Mouse (Mus musculus) heart, embryonic 12.5 days (tissue): ENCODE measurements around the gene Fras1. TPM values are rescaled to one million over a fixed set of nuclear protein-coding genes. Genes with fewer than 3 reads are reported as not detected.

Experiments used
- ATAC-seq: fragments of 200-750 bp; cut with Nextera tagmentation; 2 replicates; pipeline ENCODE4 v1.8.0; 2017; ENCODE audit warnings: moderate TSS enrichment, moderate library complexity; ENCODE audit not compliant: insufficient number of reproducible peaks, low FRiP score
- H3K27ac ChIP-seq: fragments of 300-500 bp; sonication (generic); 2 replicates; pipeline ENCODE4 v1.5.1; 2016; ENCODE audit warnings: mild to moderate bottlenecking, moderate library complexity; ENCODE audit not compliant: poor library complexity, severe bottlenecking
- H3K27me3 ChIP-seq: fragments of 300-500 bp; sonication (generic); replicated peaks from 2 replicates; pipeline ENCODE4 v1.6.1; 2016; ENCODE audit warnings: mild to moderate bottlenecking, moderate library complexity
- H3K36me3 ChIP-seq: fragments of 300-500 bp; sonication (generic); 2 replicates; pipeline ENCODE4 v1.6.1; 2016; ENCODE audit warnings: mild to moderate bottlenecking, moderate library complexity
- H3K4me1 ChIP-seq: fragments of 300-500 bp; sonication (generic); replicated peaks from 2 replicates; pipeline ENCODE4 v1.6.1; 2016; ENCODE audit warnings: mild to moderate bottlenecking
- H3K4me2 ChIP-seq: fragments of 300-500 bp; sonication (generic); 2 replicates; pipeline ENCODE4 v1.6.1; 2016; ENCODE audit warnings: mild to moderate bottlenecking, moderate library complexity
- H3K4me3 ChIP-seq: fragments of 300-500 bp; sonication (generic); 2 replicates; pipeline ENCODE4 v1.5.1; 2016; ENCODE audit warnings: mild to moderate bottlenecking
- H3K9ac ChIP-seq: fragments of 300-500 bp; sonication (generic); 2 replicates; pipeline ENCODE4 v1.6.1; 2016; ENCODE audit warnings: mild to moderate bottlenecking, moderate library complexity
- H3K9me3 ChIP-seq: fragments of 300-500 bp; sonication (generic); replicated peaks from 2 replicates; pipeline ENCODE4 v1.6.1; 2016; ENCODE audit warnings: mild to moderate bottlenecking, moderate library complexity
- WGBS: fragments of 180-500 bp; shearing (Covaris S2); methylation state at CpG from one replicate; pipeline ENCODE4 v1.1.7; 2016; 5-methylcytosine and 5-hydroxymethylcytosine counted together
- polyA plus RNA-seq: library from polyadenylated mRNA; unstranded; fragments of >200 nt; fragmentation: Nextera tagmentation; extraction: Ambion mirVana; gene quantifications from 2 replicates; pipeline ENCODE4 v1.2.1, GENCODE M21; 2016

The Fras1 gene
- polyA plus RNA-seq, 1 experiment from 2014 or later: 22.8 TPM

DNA sequence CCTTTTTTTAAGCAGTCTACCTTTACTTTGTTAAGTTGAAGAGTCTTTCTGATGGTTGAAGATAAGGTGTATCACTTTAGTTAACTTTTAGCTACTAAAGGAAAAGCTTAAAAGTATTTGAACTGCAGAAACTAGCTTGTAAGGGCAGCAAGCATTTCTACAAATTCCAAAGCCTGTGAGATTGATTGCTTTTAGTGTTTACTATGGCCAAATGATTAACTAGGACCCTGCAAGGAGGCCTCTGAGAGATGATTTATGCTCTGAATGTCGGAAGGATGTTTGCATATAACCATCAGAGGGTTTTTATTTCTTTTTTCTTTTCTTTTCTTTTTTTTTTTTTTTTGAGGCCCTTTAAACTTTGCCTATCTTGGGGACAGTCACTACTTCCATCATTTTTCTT, 78.3 kb downstream of the Fras1 start:
- H3K4me3 ChIP-seq: no peak overlapping the region
- H3K36me3 ChIP-seq: no peaks in the 10 kb centered on the region
- H3K27ac ChIP-seq: no peak overlapping the region
- H3K4me1 ChIP-seq: peaks cover 24% of the 10 kb centered on the region
- no peaks in the 10 kb centered on the region for H3K27me3 ChIP-seq
- H3K9ac ChIP-seq: no peak overlapping the region
- no peaks in the 10 kb centered on the region for H3K9me3 ChIP-seq
- 79% methylated on average over 1 of the region's 1 CpGs for WGBS
- no peak overlapping the region for H3K4me2 ChIP-seq
- no peak for ATAC-seq

DNA sequence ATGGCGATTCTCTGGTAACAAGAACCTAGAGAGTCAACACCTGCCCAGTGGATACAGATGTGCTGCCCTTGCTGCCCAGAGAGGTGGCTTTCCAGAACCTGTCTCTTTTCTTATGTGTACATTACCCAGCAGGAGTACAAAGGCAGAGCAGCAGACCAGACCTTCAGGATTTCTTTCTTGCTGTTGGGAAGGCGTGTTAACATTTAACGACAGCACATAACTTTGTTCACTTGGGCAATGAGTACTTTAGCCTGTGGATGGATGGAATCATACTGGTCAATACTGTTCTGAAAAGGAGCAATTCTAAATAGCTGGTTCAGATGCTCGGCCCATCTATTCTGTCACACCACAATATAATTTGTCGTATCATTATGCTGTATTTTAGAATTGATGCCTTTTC, 79.6 kb downstream of the Fras1 start:
- ATAC-seq: no peak
- H3K4me1 ChIP-seq: peaks cover 24% of the 10 kb centered on the region
- 89% methylated on average over 5 of the region's 5 CpGs for WGBS

DNA sequence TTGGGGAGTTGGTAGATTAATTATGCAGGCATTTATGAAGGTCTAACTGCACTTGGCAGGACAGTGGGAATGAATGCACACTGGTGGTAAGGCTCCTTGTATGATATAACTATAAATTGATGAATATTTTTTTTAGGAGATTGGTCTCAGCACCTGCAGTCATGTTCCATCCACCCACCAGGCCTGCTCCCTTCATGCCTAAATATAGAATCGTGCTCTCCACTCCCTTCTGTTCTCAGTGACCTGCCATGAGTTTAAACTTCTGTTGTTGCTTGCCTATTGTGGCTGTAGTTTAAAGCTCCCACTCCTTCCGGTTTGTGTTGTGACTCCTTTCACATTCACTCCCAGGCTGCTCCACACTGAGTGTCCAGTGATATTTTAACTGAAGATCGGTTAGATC, 80.7 kb downstream of the Fras1 start:
- H3K4me3 ChIP-seq: no peak overlapping the region
- H3K9me3 ChIP-seq: no peaks in the 10 kb centered on the region
- H3K36me3 ChIP-seq: no peaks in the 10 kb centered on the region
- H3K27me3 ChIP-seq: no peaks in the 10 kb centered on the region
- no peak for ATAC-seq
- 63% methylated on average over 3 of the region's 3 CpGs for WGBS
- no peak overlapping the region; the same call in 1 of the 2 replicates for H3K4me2 ChIP-seq
- peaks cover 24% of the 10 kb centered on the region for H3K4me1 ChIP-seq
- H3K9ac ChIP-seq: no peak overlapping the region
- peak overlapping the region; percentile 86 for H3K27ac ChIP-seq

More for the DNA sequence above, 79.6 kb downstream of the Fras1 start:
- no peak overlapping the region for H3K9ac ChIP-seq
- H3K27ac ChIP-seq: no peak overlapping the region
- H3K9me3 ChIP-seq: no peaks in the 10 kb centered on the region
- no peaks in the 10 kb centered on the region for H3K27me3 ChIP-seq
- H3K36me3 ChIP-seq: no peaks in the 10 kb centered on the region
- H3K4me2 ChIP-seq: no peak overlapping the region
- no peak overlapping the region for H3K4me3 ChIP-seq

DNA sequence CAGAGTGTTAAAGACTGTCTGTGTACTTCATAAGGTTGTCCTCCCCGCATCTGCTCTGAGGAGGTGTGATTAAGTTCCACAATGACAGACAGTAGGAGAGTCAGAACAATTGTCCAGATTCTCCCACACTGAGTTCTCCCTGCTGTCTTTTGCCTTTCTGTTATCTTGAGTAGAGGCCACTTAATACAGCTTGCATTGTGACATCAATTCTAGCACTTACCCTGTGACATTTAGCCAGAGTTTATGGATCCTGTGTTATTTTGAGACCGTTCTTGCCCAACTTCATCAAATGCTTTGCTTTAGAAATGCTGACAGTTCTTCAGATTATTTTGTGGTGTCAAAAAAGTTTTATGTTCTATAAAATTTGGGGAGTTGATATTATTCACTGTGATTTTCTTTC, 81.5 kb downstream of the Fras1 start:
- H3K4me2 ChIP-seq: no peak overlapping the region
- no peaks in the 10 kb centered on the region for H3K9me3 ChIP-seq
- H3K4me3 ChIP-seq: no peak overlapping the region
- H3K4me1 ChIP-seq: peaks cover 24% of the 10 kb centered on the region
- H3K9ac ChIP-seq: no peak overlapping the region
- 44% methylated on average over 2 of the region's 2 CpGs for WGBS
- H3K36me3 ChIP-seq: no peaks in the 10 kb centered on the region
- peak overlapping the region; percentile 86 for H3K27ac ChIP-seq
- ATAC-seq: no peak
- H3K27me3 ChIP-seq: no peaks in the 10 kb centered on the region

DNA sequence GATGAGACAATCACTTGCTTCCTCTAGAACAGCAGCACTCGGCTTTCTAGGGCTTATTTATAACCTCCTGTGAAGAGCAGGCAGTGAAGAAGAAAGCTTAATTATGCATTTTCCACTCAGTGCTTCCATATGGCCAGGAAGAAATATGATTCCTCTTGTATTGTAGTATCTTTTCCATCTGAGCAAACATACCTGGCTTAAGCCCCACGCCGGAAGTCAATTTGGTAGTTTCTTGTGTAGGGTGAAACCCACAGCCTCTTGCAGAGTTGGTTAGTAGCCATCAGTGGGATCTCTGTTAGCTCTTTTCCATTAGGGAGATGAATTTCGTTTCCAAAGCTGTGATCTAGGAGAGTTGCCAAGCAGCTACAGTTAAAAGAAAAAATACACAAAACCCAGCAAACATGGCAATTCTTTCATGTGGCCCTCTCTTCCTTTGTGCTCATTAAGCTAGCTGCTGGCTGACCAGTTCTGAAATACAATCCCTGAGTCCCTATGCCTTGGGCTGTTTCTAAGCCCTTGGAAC, 83.7 kb downstream of the Fras1 start:
- no peak overlapping the region for H3K9ac ChIP-seq
- ATAC-seq: no peak
- no peaks in the 10 kb centered on the region for H3K27me3 ChIP-seq
- no peaks in the 10 kb centered on the region for H3K36me3 ChIP-seq
- H3K4me1 ChIP-seq: peaks cover 20% of the 10 kb centered on the region
- no peak overlapping the region for H3K27ac ChIP-seq
- H3K4me2 ChIP-seq: no peak overlapping the region
- H3K9me3 ChIP-seq: no peaks in the 10 kb centered on the region
- no peak overlapping the region for H3K4me3 ChIP-seq
- 68% methylated on average over 4 of the region's 4 CpGs for WGBS

DNA sequence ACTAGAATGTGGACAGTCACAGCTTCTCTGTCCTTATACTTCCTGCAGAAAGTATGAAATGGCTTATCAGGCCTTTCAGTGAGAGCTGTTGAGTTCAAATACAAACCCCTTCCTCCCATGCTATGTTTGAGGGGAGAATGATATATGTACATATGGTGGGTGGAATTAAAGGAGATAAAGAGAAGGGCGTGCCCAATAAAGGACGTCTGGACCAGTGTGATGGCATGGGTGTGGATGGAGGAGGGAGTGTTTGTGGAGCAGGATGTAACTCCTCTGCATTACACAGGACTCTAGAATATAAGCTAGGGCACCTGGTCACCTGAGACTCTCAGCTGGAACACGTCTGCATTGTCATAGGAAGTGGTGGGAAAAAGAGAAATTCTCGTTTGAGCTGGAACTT, 85.8 kb downstream of the Fras1 start:
- Histone ChIP-seq H3K4me1 (peaks cover 22% of the 10 kb centered on the region), H3K4me2 (no peak overlapping the region), H3K27ac (no peak overlapping the region), H3K36me3 (no peaks in the 10 kb centered on the region), H3K9me3 (no peaks in the 10 kb centered on the region), H3K27me3 (no peaks in the 10 kb centered on the region), H3K4me3 (no peak overlapping the region), H3K9ac (no peak overlapping the region)
- ATAC-seq: no peak
- 66% methylated on average over 4 of the region's 4 CpGs for WGBS

DNA sequence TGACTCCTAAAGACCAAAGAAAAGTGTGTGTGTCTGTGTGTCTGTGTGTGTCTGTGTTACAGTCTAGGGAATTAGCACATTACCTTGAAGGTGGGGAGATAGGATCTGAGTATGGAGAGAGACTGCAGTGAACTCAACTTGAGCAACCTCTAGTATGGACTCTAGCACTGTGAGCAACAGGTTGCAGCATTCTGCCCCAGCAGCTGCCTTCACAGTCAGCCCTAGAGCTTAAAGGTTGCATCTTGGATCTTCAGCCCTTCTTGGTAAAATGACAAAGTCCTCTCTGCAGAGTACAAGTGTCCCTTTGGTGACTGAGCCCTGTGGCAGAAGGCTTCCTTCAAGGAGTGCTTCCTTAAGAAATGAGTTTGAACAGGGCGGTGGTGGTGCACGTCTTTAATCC, 88.4 kb downstream of the Fras1 start:
- Histone ChIP-seq H3K4me1 (peaks cover 11% of the 10 kb centered on the region), H3K27ac (no peak overlapping the region), H3K9ac (no peak overlapping the region), H3K36me3 (no peaks in the 10 kb centered on the region), H3K4me2 (no peak overlapping the region), H3K4me3 (no peak overlapping the region), H3K27me3 (no peaks in the 10 kb centered on the region), H3K9me3 (no peaks in the 10 kb centered on the region)
- WGBS: 91% methylated on average over 2 of the region's 2 CpGs
- ATAC-seq: no peak

DNA sequence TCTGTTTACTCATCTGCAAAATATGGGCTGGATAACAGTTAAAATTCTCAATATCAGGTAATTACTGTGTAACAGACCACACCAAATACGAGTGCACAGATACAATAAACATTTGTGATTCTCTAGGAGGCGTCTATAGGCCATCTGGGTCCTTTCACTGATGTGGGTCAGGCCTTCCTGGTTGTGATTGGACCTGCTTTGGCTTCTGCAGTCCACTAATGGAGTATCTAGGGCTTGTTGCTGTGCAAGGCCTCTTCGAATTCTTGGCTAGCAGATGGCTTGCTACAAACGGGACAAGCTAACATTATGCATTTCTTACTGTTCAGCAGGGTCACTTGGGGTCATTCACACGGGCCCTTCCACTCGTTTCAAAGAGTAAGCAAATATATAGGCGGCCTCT, 92.7 kb downstream of the Fras1 start:
- no peak overlapping the region for H3K27ac ChIP-seq
- H3K9me3 ChIP-seq: no peaks in the 10 kb centered on the region
- ATAC-seq: no peak
- H3K4me1 ChIP-seq: peaks cover 11% of the 10 kb centered on the region
- H3K4me3 ChIP-seq: no peak overlapping the region
- no peak overlapping the region for H3K9ac ChIP-seq
- H3K4me2 ChIP-seq: no peak overlapping the region
- H3K36me3 ChIP-seq: no peaks in the 10 kb centered on the region
- no peaks in the 10 kb centered on the region for H3K27me3 ChIP-seq
- 62% methylated on average over 7 of the region's 7 CpGs for WGBS

DNA sequence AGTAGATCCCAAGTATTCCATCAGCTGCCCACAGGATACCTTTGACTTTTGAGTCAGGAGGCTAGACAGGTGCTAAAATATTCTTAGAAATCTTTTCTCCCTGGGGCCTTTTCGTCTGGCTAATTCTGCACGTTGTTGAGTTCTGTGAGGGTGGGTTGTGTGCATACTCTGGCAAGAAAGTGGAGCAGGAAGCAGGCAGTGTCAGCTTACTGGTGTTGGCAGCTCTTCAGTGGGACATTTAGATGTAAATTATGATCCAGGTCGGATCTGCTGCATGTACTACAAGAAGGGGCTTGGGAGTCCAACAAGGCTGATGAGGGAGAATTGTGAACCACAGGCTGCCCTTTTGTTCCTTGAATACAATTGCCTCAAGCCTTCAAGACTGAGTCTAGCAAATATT, 98.2 kb downstream of the Fras1 start:
- H3K4me2 ChIP-seq: no peak overlapping the region
- H3K9me3 ChIP-seq: no peaks in the 10 kb centered on the region
- no peak overlapping the region for H3K9ac ChIP-seq
- H3K27me3 ChIP-seq: no peaks in the 10 kb centered on the region
- H3K4me3 ChIP-seq: no peak overlapping the region
- no peak for ATAC-seq
- H3K27ac ChIP-seq: no peak overlapping the region
- 49% methylated on average over 3 of the region's 3 CpGs for WGBS
- peaks cover 9% of the 10 kb centered on the region for H3K4me1 ChIP-seq
- H3K36me3 ChIP-seq: no peaks in the 10 kb centered on the region

DNA sequence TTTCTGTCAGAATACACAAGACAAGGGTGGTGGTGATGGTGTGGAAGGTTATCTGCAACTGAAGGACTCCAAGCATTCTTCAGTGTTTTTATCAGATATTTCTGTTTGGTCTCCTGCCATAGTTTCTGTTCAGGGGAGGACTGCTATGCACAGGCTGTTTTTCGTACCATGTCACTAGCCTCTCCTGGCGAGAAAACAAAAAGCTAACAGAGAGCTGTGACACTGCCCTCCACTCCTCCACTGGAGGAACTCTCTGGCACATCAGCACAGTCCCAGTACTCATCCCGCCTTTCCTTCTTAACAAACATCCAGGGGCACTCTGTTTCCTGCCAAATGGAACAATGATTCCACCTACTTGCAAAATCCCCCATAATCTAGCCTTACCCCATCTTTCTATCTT, 101.7 kb downstream of the Fras1 start:
- 0 out of 2 replicates have a peak overlapping the region, but pooled peaks have one; percentile 50 for H3K27ac ChIP-seq
- no peaks in the 10 kb centered on the region for H3K27me3 ChIP-seq
- peaks cover 9% of the 10 kb centered on the region for H3K4me1 ChIP-seq
- H3K9me3 ChIP-seq: no peaks in the 10 kb centered on the region
- no peak overlapping the region for H3K4me2 ChIP-seq
- no peak for ATAC-seq
- no peak overlapping the region for H3K9ac ChIP-seq
- no peak overlapping the region for H3K4me3 ChIP-seq
- H3K36me3 ChIP-seq: no peaks in the 10 kb centered on the region
- 21% methylated on average over 3 of the region's 3 CpGs for WGBS

DNA sequence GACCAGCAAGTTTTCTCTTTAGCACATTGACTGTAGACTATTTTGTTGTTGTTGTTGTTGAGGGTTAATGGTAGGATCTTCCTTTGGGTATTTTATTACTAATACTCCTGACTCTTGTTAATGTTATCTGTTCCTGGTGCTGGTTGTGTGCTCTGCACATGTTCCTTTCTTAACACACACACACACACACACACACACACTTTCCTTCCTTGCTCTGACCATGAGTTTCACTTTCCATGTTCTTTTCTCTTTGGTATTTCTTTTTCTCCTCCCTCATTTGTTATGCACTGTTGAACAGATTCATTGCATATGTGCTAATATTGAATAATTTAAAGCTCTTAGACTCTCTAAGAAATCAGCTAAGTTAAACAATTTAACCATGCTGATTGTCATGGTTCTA, 105.2 kb downstream of the Fras1 start:
- Histone ChIP-seq H3K4me3 (no peak overlapping the region), H3K9ac (no peak overlapping the region), H3K27ac (no peak overlapping the region), H3K4me1 (peaks cover 9% of the 10 kb centered on the region), H3K36me3 (no peaks in the 10 kb centered on the region), H3K27me3 (no peaks in the 10 kb centered on the region), H3K9me3 (no peaks in the 10 kb centered on the region), H3K4me2 (no peak overlapping the region)
- ATAC-seq: no peak

DNA sequence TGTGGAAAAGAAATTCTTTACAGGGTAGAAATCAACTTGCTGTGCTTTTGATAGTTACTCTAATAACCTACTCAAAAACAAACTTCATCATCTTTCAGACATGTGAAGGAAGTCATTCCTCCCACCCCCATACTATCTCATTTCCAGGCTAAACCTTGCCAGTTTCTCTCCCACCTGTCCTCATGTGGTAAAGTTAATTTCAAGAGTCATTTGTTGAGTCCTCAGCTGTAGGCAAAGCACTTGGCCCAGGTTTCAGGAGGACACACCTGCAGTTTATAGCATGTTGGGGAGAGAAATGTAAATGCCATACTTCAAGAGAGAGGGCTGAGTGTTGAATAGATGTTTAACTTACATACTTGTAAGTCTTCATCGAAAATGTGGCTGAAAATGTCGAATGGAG, 107.4 kb downstream of the Fras1 start:
- ATAC-seq: no peak

More for the DNA sequence above, 107.4 kb downstream of the Fras1 start:
- no peaks in the 10 kb centered on the region for H3K27me3 ChIP-seq
- no peaks in the 10 kb centered on the region for H3K4me1 ChIP-seq
- no peaks in the 10 kb centered on the region for H3K36me3 ChIP-seq
- no peak overlapping the region for H3K9ac ChIP-seq
- no peak overlapping the region for H3K4me2 ChIP-seq
- no peak overlapping the region for H3K27ac ChIP-seq
- H3K4me3 ChIP-seq: no peak overlapping the region
- 80% methylated on average over 2 of the region's 2 CpGs for WGBS
- no peaks in the 10 kb centered on the region for H3K9me3 ChIP-seq
